Mouse (Mus musculus): Measurements from ENCODE around the gene Emc1.

DNA sequence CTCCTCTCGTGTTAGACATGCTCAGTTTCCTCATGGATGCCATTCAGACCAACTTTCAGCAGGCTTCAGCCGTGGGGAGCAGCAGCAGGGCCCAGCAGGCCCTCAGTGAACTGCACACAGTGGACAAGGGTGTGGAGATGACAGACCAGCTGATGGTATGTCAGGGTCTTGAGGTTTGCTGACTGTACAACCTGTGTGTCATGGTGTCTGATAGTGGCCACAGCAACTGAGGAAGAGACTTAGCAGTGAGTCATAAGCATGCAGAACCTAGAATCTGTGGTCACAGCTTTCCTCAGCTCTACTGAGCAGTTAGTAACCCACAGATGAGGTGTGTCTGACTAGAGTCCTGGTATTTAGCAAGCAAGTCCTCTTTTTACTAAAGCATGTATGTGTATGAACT, 70.0 kb downstream of the Emc1 start:
- TF ChIP-seq CTCF (IDR thresholded peaks at IDR 0.05; ENCODE audit: extremely low read depth, insufficient read length, insufficient replicate concordance, low read depth, low read length) (no peak), POLR2A (IDR thresholded peaks at IDR 0.05; ENCODE audit: low read depth, low read length) (no peak)
